Mouse (Mus musculus) lung, postnatal 0 days (tissue): Measurements from ENCODE around the gene Exoc6. TPM values are rescaled to one million over a fixed set of nuclear protein-coding genes. Genes with fewer than 3 reads are reported as not detected.

ENCODE experiments used
- ATAC-seq: fragments of 200-750 bp; cut with Nextera tagmentation; 2 replicates; pipeline ENCODE4 v1.8.0; 2017; ENCODE audit warnings: moderate library complexity
- DNase-seq: peaks from one replicate; pipeline ENCODE4 v3.0.0-alpha.2; 2016; ENCODE audit warnings: low spot score
- H3K27ac ChIP-seq: fragments of 300-500 bp; sonication (generic); 2 replicates; pipeline ENCODE4 v1.5.1; 2014; ENCODE audit warnings: antibody characterized with exemption, mild to moderate bottlenecking, low read length, mixed read lengths
- H3K27me3 ChIP-seq: fragments of 300-500 bp; sonication (generic); replicated peaks from 2 replicates; pipeline ENCODE4 v1.6.1; 2014; ENCODE audit warnings: low read length, mixed read lengths; ENCODE audit not compliant: insufficient read depth
- H3K36me3 ChIP-seq: fragments of 300-500 bp; sonication (generic); 2 replicates; pipeline ENCODE4 v1.6.1; 2014; ENCODE audit warnings: low read length, mixed read lengths; ENCODE audit not compliant: insufficient read depth
- H3K4me1 ChIP-seq: fragments of 300-500 bp; sonication (generic); 2 replicates; pipeline ENCODE4 v1.6.1; 2014; ENCODE audit warnings: antibody characterized with exemption, low read depth, low read length, mixed read lengths; ENCODE audit not compliant: insufficient read depth
- H3K4me2 ChIP-seq: fragments of 300-500 bp; sonication (generic); replicated peaks from 2 replicates; pipeline ENCODE4 v1.6.1; 2014; ENCODE audit warnings: low read depth, mild to moderate bottlenecking, low read length, moderate library complexity, mixed read lengths
- H3K4me3 ChIP-seq: fragments of 300-500 bp; sonication (generic); 2 replicates; pipeline ENCODE4 v1.5.1; 2014; ENCODE audit warnings: low read depth, low read length
- H3K9ac ChIP-seq: fragments of 300-500 bp; sonication (generic); replicated peaks from 2 replicates; pipeline ENCODE4 v1.6.1; 2014; ENCODE audit warnings: low read depth, mild to moderate bottlenecking
- H3K9me3 ChIP-seq: fragments of 300-500 bp; sonication (generic); 2 replicates; pipeline ENCODE4 v1.6.1; 2016; ENCODE audit warnings: low read length, mixed read lengths
- CTCF ChIP-seq: IDR thresholded peaks from 2 replicates; pipeline ENCODE4 v1.5.1; 2016; ENCODE audit warnings: antibody characterized with exemption, mild to moderate bottlenecking
- EP300 ChIP-seq: IDR thresholded peaks from 2 replicates; pipeline ENCODE4 v1.6.1; 2016; ENCODE audit warnings: antibody characterized with exemption, mild to moderate bottlenecking, control low read depth
- WGBS: fragments of 180-500 bp; shearing (Covaris S2); extraction: QIAGEN DNeasy Blood & Tissue Kit; methylation state at CpG from one replicate; pipeline ENCODE4 v1.1.7; 2014; 5-methylcytosine and 5-hydroxymethylcytosine counted together
- polyA plus RNA-seq: library from polyadenylated mRNA; unstranded; fragments of >200 nt; fragmentation: Nextera tagmentation; extraction: Ambion mirVana; gene quantifications from 2 replicates; pipeline ENCODE4 v1.2.1, GENCODE M21; 2015

Gene Exoc6
- polyA plus RNA-seq, 1 experiment from 2014 or later = 11.3 TPM

DNA sequence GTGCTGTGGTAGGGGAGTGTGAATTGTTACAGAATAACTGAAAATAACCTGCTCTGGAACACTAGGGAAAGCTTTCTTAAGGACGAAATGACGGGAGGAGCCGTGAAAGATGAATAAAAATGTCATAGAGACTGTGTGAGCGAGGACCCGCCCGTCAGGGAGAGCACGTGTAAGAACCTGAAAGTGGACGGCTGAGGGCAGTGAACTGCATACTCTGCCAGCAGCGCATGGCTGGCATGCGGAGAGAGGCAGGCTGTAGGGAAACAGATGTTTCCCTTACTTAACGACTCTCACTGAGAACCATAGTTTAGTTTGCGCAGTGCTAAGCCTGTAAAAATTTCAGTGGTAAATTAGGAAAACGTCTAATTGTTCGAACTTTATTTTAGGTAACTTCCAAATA lies 35.0 kb downstream of the Exoc6 start:
- H3K4me2 ChIP-seq = peak overlapping the region; percentile 27

DNA sequence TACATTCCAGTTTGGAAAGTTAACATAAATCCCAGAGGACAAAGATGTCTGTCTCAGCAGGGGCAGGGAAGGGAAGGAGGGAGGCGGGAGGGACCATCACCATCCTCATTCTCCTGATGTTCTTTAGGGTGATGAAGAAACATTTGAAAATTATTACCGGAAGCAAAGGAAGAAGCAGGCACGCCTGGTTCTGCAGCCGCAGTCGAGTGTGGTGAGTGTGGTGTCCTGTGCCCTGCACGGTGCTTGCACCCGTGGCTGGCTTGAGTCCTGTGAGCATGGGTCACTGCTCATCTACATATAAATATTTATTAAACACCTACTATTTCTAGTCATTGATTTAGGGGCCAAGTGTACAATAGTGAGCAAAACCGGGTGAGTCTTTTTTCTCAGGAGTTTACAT lies 35.5 kb downstream of the Exoc6 start:
- Histone ChIP-seq H3K4me3 (no peak overlapping the region), H3K36me3 (no peaks in the 10 kb centered on the region), H3K4me1 (0 out of 2 replicates have a peak, but pooled peaks cover 6% of the 10 kb centered on the region), H3K27ac (no peak overlapping the region), H3K4me2 (peak overlapping the region; percentile 22; the same call in 1 of the 2 replicates), H3K27me3 (no peaks in the 10 kb centered on the region), H3K9me3 (no peaks in the 10 kb centered on the region), H3K9ac (no peak overlapping the region)
- TF ChIP-seq EP300 = no peak
- TF ChIP-seq CTCF = no peak
- ATAC-seq = no peak
- DNase-seq = peak; percentile 7
- 35% methylated on average over 8 of the region's 8 CpGs for WGBS

More for the DNA sequence above, 35.0 kb downstream of the Exoc6 start:
- TF ChIP-seq CTCF (no peak), EP300 (no peak)
- Histone ChIP-seq H3K9ac (no peak overlapping the region), H3K4me1 (0 out of 2 replicates have a peak, but pooled peaks cover 6% of the 10 kb centered on the region), H3K27me3 (no peaks in the 10 kb centered on the region), H3K27ac (no peak overlapping the region), H3K4me3 (no peak overlapping the region), H3K36me3 (no peaks in the 10 kb centered on the region), H3K9me3 (no peaks in the 10 kb centered on the region)
- ATAC-seq (peak; percentile 65), DNase-seq (peak; percentile 58)
- WGBS = 15% methylated on average over 14 of the region's 14 CpGs

DNA sequence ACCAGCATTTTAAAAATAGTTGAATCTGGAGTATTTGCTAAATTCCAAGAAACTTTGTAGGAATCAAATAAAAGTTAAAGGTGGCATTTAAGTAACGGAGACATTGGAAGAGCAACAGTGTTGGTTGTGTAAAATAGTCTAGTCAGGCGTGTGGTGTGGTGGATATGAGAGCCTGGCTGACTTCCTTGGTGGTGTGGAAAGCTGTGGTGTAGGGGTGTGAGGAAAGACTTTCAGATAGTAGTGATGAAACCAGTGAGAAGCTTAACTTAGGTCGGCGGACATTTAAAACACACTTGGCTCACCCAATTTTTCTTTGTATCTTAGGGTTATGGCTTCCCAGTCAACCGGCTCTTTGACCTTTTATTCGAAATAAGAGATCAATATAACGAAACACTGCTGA lies 40.3 kb downstream of the Exoc6 start:
- no peak overlapping the region for H3K9ac ChIP-seq
- H3K4me3 ChIP-seq = no peak overlapping the region
- no peak for DNase-seq
- no peak overlapping the region for H3K4me2 ChIP-seq
- H3K36me3 ChIP-seq = no peaks in the 10 kb centered on the region
- no peaks in the 10 kb centered on the region for H3K27me3 ChIP-seq
- H3K4me1 ChIP-seq = 0 out of 2 replicates have a peak, but pooled peaks cover 2% of the 10 kb centered on the region
- no peak overlapping the region for H3K27ac ChIP-seq
- TF ChIP-seq CTCF = no peak
- TF ChIP-seq EP300 = no peak
- H3K9me3 ChIP-seq = no peaks in the 10 kb centered on the region
- 83% methylated on average over 7 of the region's 7 CpGs for WGBS
- ATAC-seq = no peak

DNA sequence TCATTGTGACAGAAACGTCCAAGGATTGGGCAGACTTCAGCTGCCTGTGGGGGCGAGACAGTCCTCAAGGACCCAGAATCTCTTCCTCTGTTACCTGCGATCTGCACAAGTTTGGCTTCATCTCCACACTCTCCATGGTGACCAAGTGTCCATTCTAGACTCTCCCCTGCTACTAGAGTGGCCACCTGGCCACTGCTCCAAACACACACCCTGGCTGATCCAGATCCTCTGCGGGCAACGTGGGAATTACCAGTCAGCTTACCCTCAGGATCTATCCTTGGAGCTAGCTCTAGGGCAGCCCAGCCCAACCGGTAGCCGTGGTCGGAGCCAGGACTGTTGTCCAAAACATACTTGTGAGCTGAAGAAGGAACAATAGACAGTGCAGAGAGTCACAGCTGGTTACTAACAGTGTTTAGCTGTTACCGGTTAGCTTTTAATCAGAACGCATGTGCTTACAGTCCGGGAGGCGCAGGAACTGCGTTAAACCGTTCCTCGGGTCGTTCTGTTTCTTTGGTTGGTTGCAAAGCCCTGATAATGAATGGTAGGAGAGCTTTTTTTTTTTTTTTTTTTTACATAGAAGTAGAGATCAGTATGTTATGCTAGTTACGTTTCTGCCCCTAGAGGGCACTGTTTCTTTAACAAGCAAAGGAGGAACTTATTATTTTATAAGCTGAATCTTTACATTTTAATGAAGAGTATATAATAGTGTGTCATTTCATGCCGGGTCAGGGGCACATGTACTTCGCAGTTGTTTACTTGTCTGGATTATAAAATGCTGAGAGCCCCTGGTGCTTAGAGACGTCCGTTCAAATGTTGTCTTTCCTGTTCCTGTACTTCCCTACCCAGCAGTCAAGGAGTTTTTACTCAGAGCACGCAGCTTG lies 52.0 kb downstream of the Exoc6 start:
- peak; percentile 75 for DNase-seq
- H3K27ac ChIP-seq = no peak overlapping the region
- peak overlapping the region; percentile 39 for H3K4me2 ChIP-seq

DNA sequence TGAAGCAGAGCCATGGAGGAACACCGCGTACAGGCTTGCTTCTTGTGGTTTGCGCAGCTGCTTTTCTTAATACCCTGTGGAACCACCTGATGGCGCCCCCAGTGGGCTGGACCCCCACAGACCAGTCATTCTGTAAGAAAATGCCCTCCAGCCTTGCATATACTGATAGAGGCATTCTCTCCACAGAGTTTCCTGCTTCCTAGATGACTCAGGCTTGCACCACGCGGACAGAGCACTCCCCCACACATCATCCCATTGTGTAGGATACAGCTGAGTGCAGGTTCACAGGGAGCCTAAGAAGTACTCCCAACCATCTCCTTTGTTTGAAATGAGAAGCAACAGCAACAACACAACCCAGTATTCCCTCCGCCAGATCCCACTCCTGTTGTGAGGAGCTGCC lies 59.8 kb downstream of the Exoc6 start:
- Histone ChIP-seq H3K4me3 (no peak overlapping the region), H3K27me3 (no peaks in the 10 kb centered on the region), H3K9me3 (no peaks in the 10 kb centered on the region), H3K4me1 (no peaks in the 10 kb centered on the region), H3K4me2 (no peak overlapping the region), H3K27ac (no peak overlapping the region), H3K9ac (no peak overlapping the region), H3K36me3 (no peaks in the 10 kb centered on the region)
- 82% methylated on average over 7 of the region's 7 CpGs for WGBS
- no peak for DNase-seq
- TF ChIP-seq EP300 (no peak), CTCF (no peak)
- no peak for ATAC-seq

More for the DNA sequence above, 52.0 kb downstream of the Exoc6 start:
- Histone ChIP-seq H3K36me3 (no peaks in the 10 kb centered on the region), H3K4me3 (no peak overlapping the region), H3K4me1 (no peaks in the 10 kb centered on the region), H3K9me3 (no peaks in the 10 kb centered on the region), H3K27me3 (no peaks in the 10 kb centered on the region), H3K9ac (no peak overlapping the region)
- ATAC-seq = peak; percentile 56
- 30% methylated on average over 22 of the region's 22 CpGs for whole genome bisulfite sequencing
- TF ChIP-seq EP300 (no peak), CTCF (peak; percentile 61)

DNA sequence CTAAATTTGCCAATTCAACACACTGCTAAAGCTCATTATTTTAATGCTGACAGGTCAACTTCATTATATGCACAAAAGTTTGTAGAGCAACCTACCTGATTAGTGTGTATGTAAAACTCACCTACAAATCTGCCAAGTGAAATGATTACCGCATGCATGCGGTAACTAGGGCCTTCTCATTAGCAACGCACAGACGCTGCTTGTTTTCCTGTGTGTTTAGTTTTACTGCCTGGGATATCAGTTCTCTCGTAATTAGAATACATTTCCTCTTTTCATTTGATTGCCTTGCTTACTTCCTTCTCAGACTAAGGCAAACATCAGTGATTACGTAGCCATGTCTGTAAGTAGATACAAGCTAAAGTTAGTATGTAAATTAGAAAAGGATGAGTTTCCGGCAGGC lies 62.7 kb downstream of the Exoc6 start:
- Histone ChIP-seq H3K4me2 (no peak overlapping the region), H3K4me1 (no peaks in the 10 kb centered on the region), H3K4me3 (no peak overlapping the region), H3K36me3 (no peaks in the 10 kb centered on the region), H3K27ac (no peak overlapping the region), H3K27me3 (no peaks in the 10 kb centered on the region), H3K9ac (no peak overlapping the region), H3K9me3 (no peaks in the 10 kb centered on the region)
- ATAC-seq = no peak
- TF ChIP-seq EP300 (no peak), CTCF (no peak)
- 71% methylated on average over 7 of the region's 7 CpGs for WGBS
- no peak for DNase-seq
